Mouse (Mus musculus) left cerebral cortex, postnatal 36 days (tissue): Measurements from ENCODE around the gene Muc4. TPM values are rescaled to one million over a fixed set of nuclear protein-coding genes. Genes with fewer than 3 reads are reported as not detected.
A peak's percentile ranks its signal among the peaks of the same experiment; 100 is the strongest.

Experiments used
- DNase-seq, 2 experiments: peaks; one replicate each; pipeline ENCODE4 v3.0.0; 2021 to 2022; ENCODE audit warnings: low spot score in 2 of 2, mixed read lengths in 1 of 2
- intact Hi-C: fragments of 180-260 bp; cut with DNase I; formaldehyde crosslinking; loops from one replicate; pipeline ENCODE4 v1.15.1; 2025
- total RNA-seq, 2 experiments: library from RNA; stranded (reverse); gene quantifications; 2 replicates each; pipeline ENCODE4 v1.2.3; 2021

The Muc4 gene
- total RNA-seq, 2 experiments from 2014 or later: not detected

GRCm38 (mm10) chr16:32723163-32723562, 12.5 kb upstream of the Muc4 start:
- no peak for DNase-seq
- intact Hi-C loops: no loop called here

DNA sequence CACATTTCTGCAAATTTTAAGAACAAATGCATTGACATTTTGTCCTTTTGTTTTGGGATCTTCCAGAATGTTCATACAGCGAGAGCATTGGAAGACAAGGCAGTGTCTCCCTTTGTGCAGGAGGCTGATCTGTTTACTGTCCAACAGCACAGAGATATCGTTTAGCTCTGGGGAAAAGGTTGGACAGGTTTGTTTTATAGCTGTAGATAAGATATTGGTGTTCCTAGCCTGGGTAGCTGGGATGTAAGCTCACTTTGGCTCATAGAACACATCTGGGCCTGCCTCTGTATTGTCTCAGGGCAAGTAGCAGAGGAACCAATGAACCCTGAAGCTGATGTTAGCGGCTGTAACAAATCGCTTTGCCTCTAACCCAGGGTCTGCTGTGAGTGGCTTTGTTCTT, 11.9 kb upstream of the Muc4 start:
- intact Hi-C loops: no loop called here
- DNase-seq: no peak

- DNase-seq: no peak
- intact Hi-C loops: no loop called here
These were observed 11.4 kb upstream of the Muc4 start for GRCm38 (mm10) chr16:32724259-32724658.

- intact Hi-C loops: no loop called here
- DNase-seq: no peak
These were observed 9.2 kb upstream of the Muc4 start for GRCm38 (mm10) chr16:32726501-32726900.

- intact Hi-C loops: no loop called here
- no peak for DNase-seq
These were observed 7.4 kb upstream of the Muc4 start for GRCm38 (mm10) chr16:32728240-32728639.

GRCm38 (mm10) chr16:32728730-32729129, 7.0 kb upstream of the Muc4 start:
- intact Hi-C loops: no loop called here
- DNase-seq: no peak

- no peak for DNase-seq
- intact Hi-C loops: loop anchor here (10.0 kb wide), 1 partner anchor 158 kb away; no protein-coding TSS in a partner anchor
These were observed 2.5 kb upstream of the Muc4 start for GRCm38 (mm10) chr16:32733213-32733612.

DNA sequence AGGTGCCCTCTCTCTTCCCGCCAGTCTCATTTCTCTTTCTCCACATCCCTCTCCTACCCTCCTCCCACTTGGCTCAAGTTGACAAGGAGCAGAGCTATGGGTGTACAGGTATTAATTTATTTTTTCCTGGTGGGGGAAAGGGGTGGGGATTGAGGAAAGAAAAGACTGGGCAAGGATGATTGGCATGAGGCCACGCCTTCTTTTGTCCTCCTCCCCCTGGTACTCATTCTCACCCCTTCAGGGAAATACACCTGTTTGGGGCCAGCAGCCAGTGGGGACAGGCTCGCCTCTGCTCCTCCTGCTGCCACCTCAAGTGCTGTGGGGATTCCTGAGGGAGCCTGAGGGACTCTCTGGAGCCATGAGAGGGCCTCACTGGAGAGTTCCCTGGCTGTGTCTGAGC, 336 bp downstream of the Muc4 start:
- intact Hi-C loops: loop anchor here (10.0 kb wide), 1 partner anchor 161 kb away; no protein-coding TSS in a partner anchor
- DNase-seq: no peak

- no peak for DNase-seq
- intact Hi-C loops: no loop called here
These were observed 4.4 kb downstream of the Muc4 start for GRCm38 (mm10) chr16:32740003-32740663.

GRCm38 (mm10) chr16:32741366-32741765, 5.7 kb downstream of the Muc4 start:
- intact Hi-C loops: no loop called here
- DNase-seq: no peak

- no peak for DNase-seq
- intact Hi-C loops: no loop called here
These were observed 7.0 kb downstream of the Muc4 start for GRCm38 (mm10) chr16:32742712-32743111.

GRCm38 (mm10) chr16:32745852-32746251, 10.2 kb downstream of the Muc4 start:
- intact Hi-C loops: no loop called here
- no peak for DNase-seq

- no peak for DNase-seq
- intact Hi-C loops: no loop called here
These were observed 14.8 kb downstream of the Muc4 start for GRCm38 (mm10) chr16:32750242-32751127.

GRCm38 (mm10) chr16:32764550-32764949, 28.9 kb downstream of the Muc4 start:
- intact Hi-C loops: no loop called here

GRCm38 (mm10) chr16:32764961-32765360, 29.3 kb downstream of the Muc4 start:
- no peak for DNase-seq
- intact Hi-C loops: no loop called here

More at GRCm38 (mm10) chr16:32764550-32764949, 28.9 kb downstream of the Muc4 start:
- DNase-seq: no peak

DNA sequence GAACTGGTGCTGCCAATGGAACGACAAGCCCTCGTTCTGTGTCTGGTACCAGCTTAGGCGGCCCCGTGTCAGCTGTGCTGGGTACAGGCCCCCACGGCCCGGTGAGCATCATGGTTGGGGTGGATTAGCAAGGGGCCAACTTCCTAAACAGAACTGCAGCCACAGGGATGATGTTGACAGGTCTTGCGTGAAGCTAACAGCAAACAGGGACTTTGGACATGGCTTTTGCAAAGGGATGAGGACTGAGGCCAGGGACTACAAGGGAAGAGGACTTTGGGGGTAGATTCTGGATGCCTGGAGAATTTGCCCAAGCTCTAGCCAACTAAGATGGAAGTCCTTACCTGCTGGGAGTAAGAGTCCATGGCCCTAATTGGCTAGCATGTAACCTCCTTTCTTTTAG, 31.2 kb downstream of the Muc4 start:
- intact Hi-C loops: no loop called here
- no peak for DNase-seq

DNA sequence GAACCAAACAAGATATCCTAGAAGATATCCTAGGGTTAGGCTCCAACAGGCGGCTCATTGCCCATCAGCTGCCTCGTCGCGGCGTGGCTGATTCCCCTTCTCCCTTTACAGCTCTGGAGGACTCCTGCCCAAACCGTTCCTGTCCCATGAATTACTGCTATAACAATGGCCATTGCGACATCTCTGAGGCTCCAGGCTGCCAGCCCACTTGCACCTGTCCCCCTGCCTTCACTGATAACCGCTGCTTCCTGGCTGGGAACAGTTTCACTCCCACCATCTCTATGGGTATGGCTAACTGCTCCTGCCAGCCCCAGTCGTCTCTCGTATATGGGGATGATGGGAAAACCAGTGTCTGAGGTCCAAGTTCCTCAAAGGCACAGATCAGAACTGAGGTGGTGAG, 41.0 kb downstream of the Muc4 start:
- no peak for DNase-seq
- intact Hi-C loops: no loop called here

GRCm38 (mm10) chr16:32778956-32779355, 43.3 kb downstream of the Muc4 start:
- intact Hi-C loops: no loop called here
- no peak for DNase-seq

DNA sequence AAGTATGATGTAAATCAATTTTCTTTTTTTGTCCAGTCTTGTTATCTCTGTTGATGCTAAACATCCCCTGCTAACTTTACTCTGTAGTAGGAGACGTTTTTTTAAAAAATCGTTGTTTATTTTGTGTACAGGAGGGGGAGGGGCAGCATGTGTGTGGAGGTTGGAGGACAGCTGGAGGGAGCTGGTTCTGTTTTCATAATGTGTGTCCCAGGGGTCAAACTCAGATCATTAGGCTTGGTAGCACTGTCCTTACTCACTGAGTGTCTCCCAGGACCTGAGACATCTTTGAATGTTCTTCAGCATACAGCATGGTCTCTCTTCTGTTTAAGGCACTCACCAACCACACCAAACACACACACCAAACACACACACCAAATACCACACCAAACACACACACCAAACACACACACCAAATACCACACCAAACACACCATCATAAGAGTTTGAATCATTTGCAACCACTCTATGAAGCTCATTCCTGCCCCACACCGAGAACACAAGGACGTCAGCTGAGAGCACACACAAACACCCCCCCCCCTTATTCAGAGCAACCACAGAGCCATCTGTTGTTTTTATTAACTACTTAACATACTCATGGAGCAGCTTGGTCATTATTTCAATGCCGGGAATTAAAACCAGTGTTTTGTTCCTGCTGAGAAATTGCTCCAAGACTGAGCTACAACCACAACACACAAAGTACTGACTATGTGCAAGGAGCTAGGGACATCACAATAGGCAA, 47.8 kb downstream of the Muc4 start:
- DNase-seq: no peak
- intact Hi-C loops: no loop called here

DNA sequence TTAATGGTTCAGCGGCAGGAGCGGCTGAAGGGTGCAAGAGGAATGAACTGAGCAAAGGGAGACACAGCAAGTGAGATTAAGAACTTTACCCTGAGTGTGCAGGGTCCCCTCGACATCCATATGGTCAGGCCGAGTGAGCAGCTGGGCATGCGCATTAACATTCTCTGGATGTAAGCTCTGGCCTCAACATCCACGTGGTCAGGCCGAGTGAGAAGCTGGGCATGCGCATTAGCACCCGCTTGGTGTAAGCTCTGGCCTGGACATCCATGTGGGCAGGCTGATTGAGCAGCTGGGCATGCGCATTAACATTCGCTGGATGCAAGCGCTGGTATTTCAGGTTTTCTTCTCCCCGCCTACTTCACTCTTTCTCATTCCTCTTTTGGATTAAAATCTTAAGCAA, 49.2 kb downstream of the Muc4 start:
- DNase-seq: peak; percentile 40 to 57
- intact Hi-C loops: no loop called here
